Mouse (Mus musculus) CD4-positive naive resting alpha-beta T cell, adult 76 days (primary cell): ENCODE measurements around the gene Ntrk1. TPM values are rescaled to one million over a fixed set of nuclear protein-coding genes. Genes with fewer than 3 reads are reported as not detected.

Experiments used
- total RNA-seq: library from RNA; stranded (reverse); gene quantifications from one replicate; pipeline ENCODE4 v1.2.4, GENCODE M21; 2023

Gene Ntrk1
- not detected for total RNA-seq

DNA sequence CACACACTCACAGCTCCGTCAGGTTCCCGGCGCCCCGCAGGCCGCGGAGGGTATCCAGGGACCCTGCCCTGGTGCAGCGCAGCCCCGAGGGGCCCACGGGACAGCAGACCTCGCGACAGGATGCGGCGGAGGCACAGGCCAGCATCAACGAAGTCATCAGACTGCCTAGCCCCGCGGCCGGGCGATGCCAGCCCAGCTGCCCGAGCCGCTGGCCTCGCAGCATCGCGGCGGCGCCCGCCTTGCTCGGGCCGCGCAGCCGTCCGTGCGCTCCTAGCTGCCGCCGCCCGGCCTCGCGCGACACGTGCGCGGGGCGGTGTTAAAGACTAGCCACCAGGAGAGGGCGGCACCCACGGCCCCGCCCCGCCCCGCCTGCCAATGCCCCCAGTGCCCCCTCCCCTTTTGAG, at the start of gene Ntrk1:
Ntrk1 (minus strand) TSS at position 241 of the 404 bp plus-strand sequence.

GRCm38 (mm10) chr3:87824206-87824605, 29.2 kb upstream of the Ntrk1 start, which contains the start of gene Pear1:
Pear1 (minus strand) TSS chr3:87824306.

GRCm38 (mm10) chr3:87796736-87797334, 1.9 kb upstream of the Ntrk1 start, which contains the start of gene Insrr:
Insrr (plus strand) TSS chr3:87796951.

DNA sequence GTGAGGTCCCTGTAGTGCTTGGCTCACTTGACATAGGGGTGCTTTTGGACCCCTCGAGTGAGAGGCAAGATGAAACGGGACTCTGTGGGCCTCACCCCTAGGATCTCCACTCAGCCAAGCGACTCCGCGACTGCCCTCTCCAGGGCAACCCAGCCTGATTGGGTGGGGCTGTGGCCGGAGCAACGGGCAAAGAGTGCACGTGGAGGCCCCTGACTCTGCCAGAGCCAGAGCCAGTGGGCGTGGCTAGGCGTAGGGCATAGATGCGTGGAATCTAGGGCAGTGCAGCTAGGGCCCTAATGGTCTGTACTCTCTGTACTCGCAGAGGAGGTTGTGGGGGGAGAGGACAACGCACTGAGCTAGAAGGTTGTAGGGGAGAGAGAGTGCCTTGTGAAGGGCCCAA, 46.5 kb downstream of the Ntrk1 start, which contains the start of gene Lrrc71:
Lrrc71 (minus strand) TSS at position 195 of the 400 bp plus-strand sequence.

Other genes starting within 250 kb of the Ntrk1 start
- gene Arhgef11, start 177.6 kb downstream of the Ntrk1 start, total RNA-seq, result 38.3 TPM
- gene Lrrc71, start 46.5 kb downstream of the Ntrk1 start, total RNA-seq, result 0.88 TPM
- not detected for gene Insrr, start 1.8 kb upstream of the Ntrk1 start, total RNA-seq
- 23.8 TPM for gene Pear1, start 29.1 kb upstream of the Ntrk1 start, total RNA-seq
- gene Sh2d2a, start 51.6 kb upstream of the Ntrk1 start, total RNA-seq, result 400 TPM
- gene Prcc, start 90.4 kb upstream of the Ntrk1 start, total RNA-seq, result 64.7 TPM
- 75.2 TPM for gene Hdgf, start 111.2 kb upstream of the Ntrk1 start, total RNA-seq
- gene Mrpl24, start 124.3 kb upstream of the Ntrk1 start, total RNA-seq, result 142 TPM
- 65.7 TPM for gene Isg20l2, start 135.2 kb upstream of the Ntrk1 start, total RNA-seq
- 28.8 TPM for gene Rrnad1, start 135.6 kb upstream of the Ntrk1 start, total RNA-seq
- not detected for gene Crabp2, start 153.5 kb upstream of the Ntrk1 start, total RNA-seq
- 0.59 TPM for gene Nes, start 175.9 kb upstream of the Ntrk1 start, total RNA-seq
- not detected for gene Bcan, start 205.1 kb upstream of the Ntrk1 start, total RNA-seq
- gene Hapln2, start 232.4 kb upstream of the Ntrk1 start, total RNA-seq, result not detected
- gene Gpatch4, start 247.9 kb upstream of the Ntrk1 start, total RNA-seq, result 19.1 TPM